Mouse (Mus musculus) intestine, embryonic 14.5 days (tissue): ENCODE results near the gene Dnmt3a. TPM values are rescaled to one million over a fixed set of nuclear protein-coding genes. Genes with fewer than 3 reads are reported as not detected.
A peak's percentile ranks its signal among the peaks of the same experiment; 100 is the strongest.

ENCODE experiments used
- ATAC-seq: fragments of 200-750 bp; cut with Nextera tagmentation; replicated peaks from 2 replicates; pipeline ENCODE4 v1.8.0; 2017; ENCODE audit warnings: low read depth, moderate number of reproducible peaks, moderate TSS enrichment, moderate library complexity; ENCODE audit not compliant: low FRiP score, low TSS enrichment
- DNase-seq: peaks from one replicate; pipeline ENCODE4 v3.0.0-alpha.2; 2018; ENCODE audit warnings: low spot score
- H3K27ac ChIP-seq: fragments of 300-500 bp; sonication (generic); 2 replicates; pipeline ENCODE4 v1.5.1; 2014; ENCODE audit warnings: low read depth, mild to moderate bottlenecking, control low read depth
- H3K27me3 ChIP-seq: fragments of 300-500 bp; sonication (generic); replicated peaks from 2 replicates; pipeline ENCODE4 v1.6.1; 2014; ENCODE audit warnings: low read length, control low read depth; ENCODE audit not compliant: control insufficient read depth, insufficient read depth
- H3K36me3 ChIP-seq: fragments of 300-500 bp; sonication (generic); 2 replicates; pipeline ENCODE4 v1.6.1; 2014; ENCODE audit warnings: low read length, control low read depth; ENCODE audit not compliant: control insufficient read depth, insufficient read depth
- H3K4me1 ChIP-seq: fragments of 300-500 bp; sonication (generic); replicated peaks from 2 replicates; pipeline ENCODE4 v1.6.1; 2014; ENCODE audit warnings: low read length, control low read depth, mixed read lengths; ENCODE audit not compliant: control insufficient read depth, insufficient read depth
- H3K4me2 ChIP-seq: fragments of 300-500 bp; sonication (generic); 2 replicates; pipeline ENCODE4 v1.6.1; 2014; ENCODE audit warnings: low read length
- H3K4me3 ChIP-seq: fragments of 300-500 bp; sonication (generic); 2 replicates; pipeline ENCODE4 v1.5.1; 2014; ENCODE audit warnings: low read depth, low read length, control low read depth, mixed read lengths
- H3K9ac ChIP-seq: fragments of 300-500 bp; sonication (generic); 2 replicates; pipeline ENCODE4 v1.6.1; 2014; ENCODE audit warnings: mild to moderate bottlenecking, low read length
- H3K9me3 ChIP-seq: fragments of 300-500 bp; sonication (generic); 2 replicates; pipeline ENCODE4 v1.6.1; 2016; ENCODE audit warnings: low read length, control low read depth; ENCODE audit not compliant: control insufficient read depth
- WGBS: fragments of 180-500 bp; shearing (Covaris S2); extraction: QIAGEN DNeasy Blood & Tissue Kit; methylation state at CpG from one replicate; pipeline ENCODE4 v1.1.7; 2014; 5-methylcytosine and 5-hydroxymethylcytosine counted together
- polyA plus RNA-seq: library from polyadenylated mRNA; unstranded; fragments of >200 nt; fragmentation: Nextera tagmentation; extraction: Ambion mirVana; gene quantifications from 2 replicates; pipeline ENCODE4 v1.2.1, GENCODE M21; 2014

Gene Dnmt3a
- polyA plus RNA-seq, 1 experiment from 2014 or later = 69.3 TPM

DNA sequence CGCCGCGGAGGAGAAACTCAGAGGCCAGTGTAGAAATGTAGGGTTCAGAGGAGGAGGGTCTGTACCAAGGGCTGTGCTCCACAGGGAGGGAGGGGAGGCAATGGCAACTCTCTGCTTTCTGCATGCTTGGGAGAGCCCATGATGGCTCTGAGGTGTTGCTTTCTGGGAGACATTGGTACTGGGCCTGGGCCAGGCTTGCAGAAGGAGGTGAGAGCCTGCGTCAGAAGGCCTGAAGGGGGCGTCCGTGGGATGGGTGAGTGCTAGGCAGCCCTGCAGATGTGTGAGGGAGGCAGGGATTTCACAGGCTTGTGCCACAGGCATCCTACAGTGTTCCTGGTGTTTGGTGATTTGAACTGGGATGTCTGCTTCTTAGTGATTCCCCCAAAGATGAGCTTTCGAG is 11.2 kb downstream of the Dnmt3a start:
- DNase-seq (no peak), ATAC-seq (no peak)
- Histone ChIP-seq H3K27me3 (no peaks in the 10 kb centered on the region), H3K4me3 (no peak overlapping the region), H3K4me1 (peaks cover 36% of the 10 kb centered on the region), H3K36me3 (peaks cover 17% of the 10 kb centered on the region; the same call in 1 of the 2 replicates), H3K4me2 (no peak overlapping the region), H3K9me3 (no peaks in the 10 kb centered on the region), H3K27ac (no peak overlapping the region), H3K9ac (no peak overlapping the region)
- WGBS = 63% methylated on average over 7 of the region's 7 CpGs

DNA sequence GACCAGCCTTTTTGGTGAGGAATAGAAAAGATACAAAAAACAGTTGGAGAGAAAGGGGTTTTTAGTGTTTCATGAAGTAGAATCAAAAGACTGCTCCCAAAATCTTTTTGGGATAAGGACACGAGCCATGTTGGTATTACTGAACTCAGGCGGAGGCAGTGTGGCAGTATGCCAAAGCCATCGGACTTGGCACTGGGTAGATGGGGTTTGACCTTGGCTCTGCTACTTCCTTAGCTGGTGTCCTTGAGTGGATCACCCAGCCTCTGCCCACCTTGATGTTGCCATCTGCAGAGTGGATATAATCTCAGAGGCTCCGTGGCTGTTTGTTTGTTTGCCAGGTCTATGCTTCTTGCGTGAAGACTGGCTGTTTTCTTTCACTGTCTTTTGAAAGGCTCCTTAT is 11.8 kb downstream of the Dnmt3a start:
- H3K9ac ChIP-seq = no peak overlapping the region
- H3K36me3 ChIP-seq = peaks cover 17% of the 10 kb centered on the region; the same call in 1 of the 2 replicates
- no peak overlapping the region for H3K27ac ChIP-seq
- H3K27me3 ChIP-seq = no peaks in the 10 kb centered on the region
- WGBS = 79% methylated on average over 5 of the region's 5 CpGs
- DNase-seq (no peak), ATAC-seq (no peak)
- H3K4me1 ChIP-seq = peaks cover 31% of the 10 kb centered on the region
- no peaks in the 10 kb centered on the region for H3K9me3 ChIP-seq
- no peak overlapping the region for H3K4me3 ChIP-seq
- no peak overlapping the region for H3K4me2 ChIP-seq

DNA sequence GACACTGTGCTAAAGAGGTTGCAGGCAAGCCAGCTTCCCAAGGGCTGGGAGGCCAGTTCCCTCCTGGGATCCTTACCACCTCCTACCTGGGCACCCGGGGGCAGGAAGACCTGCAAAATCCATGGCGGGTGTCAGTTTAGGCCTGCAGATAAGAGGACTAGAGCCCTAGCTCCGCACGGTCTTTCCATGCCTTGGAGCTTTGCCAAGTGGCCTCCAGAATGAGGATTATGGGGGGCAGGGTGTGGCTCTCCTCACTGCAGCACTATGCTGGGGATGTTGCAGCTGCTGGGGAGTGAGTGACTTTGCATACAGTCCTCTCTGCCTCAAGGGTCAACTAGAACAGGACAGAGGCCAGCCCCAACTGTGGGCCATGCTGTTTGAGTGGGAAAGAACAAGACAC is 14.1 kb downstream of the Dnmt3a start:
- DNase-seq (no peak), ATAC-seq (no peak)
- WGBS = 34% methylated on average over 4 of the region's 4 CpGs
- peaks cover 43% of the 10 kb centered on the region for H3K4me1 ChIP-seq
- no peaks in the 10 kb centered on the region for H3K9me3 ChIP-seq
- no peak overlapping the region for H3K4me2 ChIP-seq
- no peak overlapping the region for H3K27ac ChIP-seq
- H3K9ac ChIP-seq = no peak overlapping the region
- H3K4me3 ChIP-seq = no peak overlapping the region
- no peaks in the 10 kb centered on the region for H3K27me3 ChIP-seq
- H3K36me3 ChIP-seq = peaks cover 10% of the 10 kb centered on the region; the same call in 1 of the 2 replicates

DNA sequence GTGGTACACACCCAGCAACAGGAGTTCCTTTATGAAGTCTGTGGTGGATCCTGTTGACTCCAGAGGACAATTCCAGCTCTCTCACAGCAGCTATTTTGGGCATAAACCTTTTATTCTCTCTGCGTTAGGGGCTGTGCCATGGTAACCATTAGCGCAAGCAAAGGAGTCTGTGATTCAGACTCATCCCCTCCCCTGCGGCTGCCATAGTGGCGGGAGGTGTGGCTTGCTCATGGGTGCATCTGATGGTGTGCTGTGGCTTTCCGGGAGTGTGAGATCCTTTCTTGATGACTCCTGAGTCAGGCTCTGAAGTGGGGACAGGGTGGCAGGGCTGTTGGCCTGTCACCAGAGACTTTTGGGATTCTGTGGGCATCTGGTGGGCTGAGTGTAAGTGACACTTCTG is 17.6 kb downstream of the Dnmt3a start:
- Histone ChIP-seq H3K9ac (no peak overlapping the region), H3K4me1 (peaks cover 46% of the 10 kb centered on the region), H3K27ac (no peak overlapping the region), H3K27me3 (no peaks in the 10 kb centered on the region), H3K4me2 (no peak overlapping the region), H3K9me3 (no peaks in the 10 kb centered on the region), H3K4me3 (no peak overlapping the region), H3K36me3 (no peaks in the 10 kb centered on the region)
- 70% methylated on average over 5 of the region's 5 CpGs for WGBS
- DNase-seq (no peak), ATAC-seq (no peak)

DNA sequence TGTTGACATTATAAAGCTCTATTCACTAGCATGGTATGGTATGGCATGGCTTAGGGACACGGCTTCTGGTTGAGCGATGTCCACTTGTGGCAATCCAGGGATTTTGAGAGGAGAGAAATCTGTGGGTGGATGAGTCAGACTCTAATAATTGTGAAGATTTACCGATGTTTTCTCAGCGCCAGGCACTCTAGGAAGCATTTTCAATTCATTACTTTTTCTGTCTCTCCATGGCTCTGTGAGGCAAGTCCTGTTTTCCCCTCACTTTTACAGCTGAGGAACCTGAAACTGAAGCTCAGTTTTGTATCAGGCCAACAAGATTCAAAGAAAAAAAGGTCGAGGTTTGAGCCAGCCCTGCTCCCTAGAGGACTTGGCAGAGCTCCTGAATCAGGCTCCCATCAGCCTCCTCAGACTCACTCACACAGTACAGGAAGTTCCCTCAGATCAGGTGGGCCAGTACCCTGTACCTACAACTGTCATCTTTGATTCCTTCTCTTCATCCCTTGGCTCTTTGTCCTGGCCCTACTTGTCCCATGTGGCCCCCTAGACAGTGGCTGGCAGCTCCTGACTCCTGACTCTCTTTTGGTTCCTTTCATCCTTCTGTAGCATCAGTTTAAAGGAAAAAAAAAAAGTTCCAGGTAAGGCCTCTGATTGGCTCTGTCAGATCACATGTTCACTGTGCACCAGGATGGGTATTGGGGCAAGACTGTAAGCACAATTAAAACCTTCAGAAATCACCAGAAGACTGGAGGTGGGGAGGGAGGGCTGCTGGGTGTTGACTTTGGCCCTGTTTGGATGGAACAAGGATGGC is 19.3 kb downstream of the Dnmt3a start:
- Histone ChIP-seq H3K9me3 (no peaks in the 10 kb centered on the region), H3K9ac (no peak overlapping the region), H3K36me3 (no peaks in the 10 kb centered on the region), H3K27ac (no peak overlapping the region), H3K4me2 (no peak overlapping the region), H3K27me3 (no peaks in the 10 kb centered on the region), H3K4me1 (peaks cover 30% of the 10 kb centered on the region), H3K4me3 (no peak overlapping the region)
- peak; percentile 28; the same call in 1 of the 2 replicates for ATAC-seq
- 63% methylated on average over 5 of the region's 5 CpGs for WGBS
- DNase-seq = no peak

- no peaks in the 10 kb centered on the region for H3K27me3 ChIP-seq
- H3K27ac ChIP-seq = no peak overlapping the region
- H3K4me3 ChIP-seq = no peak overlapping the region
- peak; percentile 55 for ATAC-seq
- DNase-seq = no peak
- H3K36me3 ChIP-seq = no peaks in the 10 kb centered on the region
- WGBS = 31% methylated on average over 12 of the region's 12 CpGs
- H3K4me2 ChIP-seq = no peak overlapping the region
- peaks cover 29% of the 10 kb centered on the region for H3K4me1 ChIP-seq
- no peaks in the 10 kb centered on the region for H3K9me3 ChIP-seq
- no peak overlapping the region for H3K9ac ChIP-seq
Observed at GRCm38 (mm10) chr12:3825714-3826080, 19.9 kb downstream of the Dnmt3a start.

DNA sequence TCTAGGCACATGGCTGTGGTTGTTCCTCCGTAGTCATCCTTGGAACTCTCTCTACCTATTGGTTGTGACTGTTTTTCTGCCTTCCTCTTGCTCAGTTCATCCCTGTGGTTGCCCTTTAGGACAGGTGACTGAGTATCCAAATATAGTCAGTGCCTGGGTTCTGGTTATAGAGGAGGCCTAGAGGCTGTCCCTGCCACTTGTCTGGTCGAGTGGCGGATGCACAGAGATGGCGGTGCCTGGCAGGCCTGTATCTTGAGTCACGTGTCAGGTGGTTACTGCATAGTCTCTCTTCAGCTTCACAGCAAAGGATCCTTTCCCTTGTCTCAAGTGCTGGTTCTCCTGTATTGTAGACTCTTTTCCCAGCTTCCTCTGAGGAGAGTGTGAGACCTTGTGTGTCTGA is 22.0 kb downstream of the Dnmt3a start:
- 89% methylated on average over 5 of the region's 5 CpGs for WGBS
- Histone ChIP-seq H3K9ac (no peak overlapping the region), H3K4me2 (no peak overlapping the region), H3K36me3 (no peaks in the 10 kb centered on the region), H3K27ac (no peak overlapping the region), H3K4me3 (no peak overlapping the region), H3K4me1 (peaks cover 42% of the 10 kb centered on the region), H3K9me3 (no peaks in the 10 kb centered on the region), H3K27me3 (no peaks in the 10 kb centered on the region)
- DNase-seq (no peak), ATAC-seq (no peak)

DNA sequence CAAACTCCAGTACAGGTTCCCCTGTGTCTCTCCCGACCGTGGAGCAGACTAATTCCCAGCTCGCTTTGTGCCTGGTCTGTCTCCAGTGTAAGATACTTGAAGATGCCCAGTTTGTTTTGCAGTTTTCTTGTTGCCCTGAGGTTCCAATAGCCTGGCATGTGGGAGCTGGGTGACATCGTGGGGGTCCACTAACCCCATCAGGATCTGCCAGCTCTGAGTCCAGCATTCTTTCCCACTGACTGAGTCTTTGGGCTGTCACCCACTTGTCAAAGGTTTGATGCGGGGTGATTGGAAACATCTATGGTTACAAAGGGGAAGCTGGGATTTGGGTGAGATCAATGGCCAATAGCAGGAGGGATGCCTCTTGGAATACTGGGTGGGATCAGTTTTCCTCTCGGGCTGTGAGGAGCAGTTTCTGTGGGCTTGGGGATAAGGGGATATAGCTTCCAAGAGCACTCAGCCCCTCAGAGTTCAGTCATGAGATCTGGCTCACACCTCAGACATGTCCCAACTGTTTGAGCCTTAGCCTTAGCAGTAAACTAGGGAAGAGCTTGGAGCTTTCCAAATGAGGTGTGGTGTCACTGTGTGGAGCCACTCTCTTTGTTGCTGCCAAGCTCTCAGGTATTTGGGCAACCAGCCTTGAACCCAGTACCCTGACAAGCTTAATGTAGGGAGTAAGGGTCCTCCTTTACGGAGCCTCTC is 27.4 kb downstream of the Dnmt3a start:
- DNase-seq = no peak
- peak overlapping the region; percentile 30; the same call in 1 of the 2 replicates for H3K9ac ChIP-seq
- no peaks in the 10 kb centered on the region for H3K27me3 ChIP-seq
- peak overlapping the region; percentile 58 for H3K27ac ChIP-seq
- peaks cover 37% of the 10 kb centered on the region for H3K4me1 ChIP-seq
- WGBS = 46% methylated on average over 7 of the region's 7 CpGs
- no peak overlapping the region for H3K4me3 ChIP-seq
- H3K9me3 ChIP-seq = no peaks in the 10 kb centered on the region
- H3K4me2 ChIP-seq = peak overlapping the region; percentile 48
- H3K36me3 ChIP-seq = peaks cover 31% of the 10 kb centered on the region
- ATAC-seq = peak; percentile 17; the same call in 1 of the 2 replicates
